Mouse (Mus musculus): ENCODE data around the gene 1700029J07Rik. TPM values are rescaled to one million over a fixed set of nuclear protein-coding genes. Genes with fewer than 3 reads are reported as not detected.

1700029J07Rik gene
- total RNA-seq, 2 experiments from 2014 or later, result 1.7 to 2.9 TPM

GRCm38 (mm10) chr8:45934582-45935014 lies 40.5 kb downstream of the 1700029J07Rik start, which contains the start of gene Ccdc110:
Gene Ccdc110 (plus strand): TSS chr8:45934619.
- TF ChIP-seq CTCF (IDR thresholded peaks at IDR 0.05), result no peak; the same call in none of the 2 replicates
- peak within 1 kb of the TSS; percentile 43 for H3K4me3 ChIP-seq
- intact Hi-C loops (cut with DNase I), result loop anchor here (1.0 to 5.0 kb wide), 4 partner anchors 117 to 572 kb away; no protein-coding TSS in a partner anchor
- H3K27ac ChIP-seq, result no peak within 1 kb of the TSS
- DNase-seq (ENCODE audit: extremely low spot score in 1 of 2, low spot score in 2 of 2), result peak; percentile 94 to 97

GRCm38 (mm10) chr8:45922116-45922515 lies 52.9 kb downstream of the 1700029J07Rik start:
- H3K27ac ChIP-seq, result no peak overlapping the region
- TF ChIP-seq CTCF (IDR thresholded peaks at IDR 0.05), result no peak
- H3K4me3 ChIP-seq, result no peak overlapping the region
- intact Hi-C loops (cut with DNase I), result no loop called here
- no peak for DNase-seq (ENCODE audit: extremely low spot score in 1 of 2, low spot score in 2 of 2)

- Histone ChIP-seq H3K4me3 (no peak overlapping the region), H3K27ac (no peak overlapping the region)
- DNase-seq (ENCODE audit: extremely low spot score in 1 of 2, low spot score in 2 of 2), result no peak
- intact Hi-C loops (cut with DNase I), result no loop called here
- TF ChIP-seq CTCF (IDR thresholded peaks at IDR 0.05), result no peak
Observed at GRCm38 (mm10) chr8:45920392-45920791, 54.7 kb downstream of the 1700029J07Rik start.

- intact Hi-C loops (cut with DNase I), result loop anchor here (5.0 kb wide), 1 partner anchor 77 kb away; no protein-coding TSS in a partner anchor
- DNase-seq (ENCODE audit: extremely low spot score in 1 of 2, low spot score in 2 of 2), result no peak
- Histone ChIP-seq H3K4me3 (no peak overlapping the region), H3K27ac (no peak overlapping the region)
- TF ChIP-seq CTCF (IDR thresholded peaks at IDR 0.05), result no peak
Observed at GRCm38 (mm10) chr8:45918891-45919290, 56.2 kb downstream of the 1700029J07Rik start.

GRCm38 (mm10) chr8:45917040-45917679 lies 57.9 kb downstream of the 1700029J07Rik start:
- Histone ChIP-seq H3K27ac (no peak overlapping the region), H3K4me3 (0 out of 2 replicates have a peak overlapping the region, but pooled peaks have one; percentile 24)
- intact Hi-C loops (cut with DNase I), result loop anchor here (5.0 kb wide), 1 partner anchor 75 kb away; no protein-coding TSS in a partner anchor
- peak in 1 of 2 experiments; percentile 25 for DNase-seq (ENCODE audit: extremely low spot score in 1 of 2, low spot score in 2 of 2)
- TF ChIP-seq CTCF (IDR thresholded peaks at IDR 0.05), result no peak

GRCm38 (mm10) chr8:45916496-45916895 lies 58.6 kb downstream of the 1700029J07Rik start:
- no peak for TF ChIP-seq CTCF (IDR thresholded peaks at IDR 0.05)
- Histone ChIP-seq H3K4me3 (no peak overlapping the region), H3K27ac (no peak overlapping the region)
- DNase-seq (ENCODE audit: extremely low spot score in 1 of 2, low spot score in 2 of 2), result no peak
- intact Hi-C loops (cut with DNase I), result loop anchor here (5.0 kb wide), 1 partner anchor 74 kb away; no protein-coding TSS in a partner anchor

GRCm38 (mm10) chr8:45913707-45914106 lies 61.3 kb downstream of the 1700029J07Rik start:
- H3K27ac ChIP-seq, result no peak overlapping the region
- no peak for TF ChIP-seq CTCF (IDR thresholded peaks at IDR 0.05)
- no peak for DNase-seq (ENCODE audit: extremely low spot score in 1 of 2, low spot score in 2 of 2)
- intact Hi-C loops (cut with DNase I), result no loop called here
- no peak overlapping the region for H3K4me3 ChIP-seq

- DNase-seq (ENCODE audit: extremely low spot score in 1 of 2, low spot score in 2 of 2), result no peak
- no peak overlapping the region for H3K27ac ChIP-seq
- intact Hi-C loops (cut with DNase I), result no loop called here
Observed at GRCm38 (mm10) chr8:45906251-45906619, 68.8 kb downstream of the 1700029J07Rik start.

GRCm38 (mm10) chr8:45905591-45906250 lies 69.3 kb downstream of the 1700029J07Rik start:
- no peak for DNase-seq (ENCODE audit: extremely low spot score in 1 of 2, low spot score in 2 of 2)
- TF ChIP-seq CTCF (IDR thresholded peaks at IDR 0.05), result no peak
- no peak overlapping the region for H3K4me3 ChIP-seq
- intact Hi-C loops (cut with DNase I), result no loop called here
- H3K27ac ChIP-seq, result no peak overlapping the region

More at GRCm38 (mm10) chr8:45906251-45906619, 68.8 kb downstream of the 1700029J07Rik start:
- H3K4me3 ChIP-seq, result no peak overlapping the region
- TF ChIP-seq CTCF (IDR thresholded peaks at IDR 0.05), result no peak

- intact Hi-C loops (cut with DNase I), result no loop called here
- H3K4me3 ChIP-seq, result no peak overlapping the region
- H3K27ac ChIP-seq, result no peak overlapping the region
- no peak for TF ChIP-seq CTCF (IDR thresholded peaks at IDR 0.05)
- no peak for DNase-seq (ENCODE audit: extremely low spot score in 1 of 2, low spot score in 2 of 2)
Observed at GRCm38 (mm10) chr8:45903659-45904058, 71.4 kb downstream of the 1700029J07Rik start.

Other genes starting within 250 kb of the 1700029J07Rik start
- gene Pdlim3, start 89.8 kb downstream of the 1700029J07Rik start, total RNA-seq (2021), result 1 to 10 TPM; 2.2 to 2.4 TPM
- gene Ccdc110, start 40.6 kb downstream of the 1700029J07Rik start, total RNA-seq (2021), result 1 to 10 TPM in 1 of 2 experiments, under 1 TPM in 1; 0.84 to 1.3 TPM
- gene Ufsp2, start 276 bp upstream of the 1700029J07Rik start, total RNA-seq (2021), result 10 to 100 TPM; 50.9 to 54.2 TPM
- under 1 TPM; 0.11 to 0.58 TPM for gene Lrp2bp, start 24.1 kb upstream of the 1700029J07Rik start, total RNA-seq (2021)
- gene Ankrd37, start 30.5 kb upstream of the 1700029J07Rik start, total RNA-seq (2021), result 1 to 10 TPM; 7.1 to 8.2 TPM
- gene Cfap97, start 176.5 kb upstream of the 1700029J07Rik start, total RNA-seq (2021), result 10 to 100 TPM; 21.6 to 22.4 TPM
- gene Snx25, start 176.9 kb upstream of the 1700029J07Rik start, total RNA-seq (2021), result 10 to 100 TPM; 45.7 to 48.0 TPM
- gene Slc25a4, start 236.0 kb upstream of the 1700029J07Rik start, total RNA-seq (2021), result 100 to 1,000 TPM; 535 to 559 TPM

All from left cerebral cortex, adult 2 months (tissue).